Mouse (Mus musculus) lung, embryonic 16.5 days (tissue): Measurements from ENCODE around the gene Mast3. TPM values are rescaled to one million over a fixed set of nuclear protein-coding genes. Genes with fewer than 3 reads are reported as not detected.

Experiments used
- ATAC-seq: fragments of 200-750 bp; cut with Nextera tagmentation; 2 replicates; pipeline ENCODE4 v1.8.0; 2017; ENCODE audit warnings: low read depth, mild to moderate bottlenecking, moderate library complexity
- H3K27ac ChIP-seq: fragments of 300-500 bp; sonication (generic); 2 replicates; pipeline ENCODE4 v1.5.1; 2014; ENCODE audit warnings: mild to moderate bottlenecking, control low read depth, low read length
- H3K27me3 ChIP-seq: fragments of 300-500 bp; sonication (generic); 2 replicates; pipeline ENCODE4 v1.6.1; 2014; ENCODE audit warnings: low read depth, low read length, mixed read lengths; ENCODE audit not compliant: control insufficient read depth, insufficient read depth
- H3K36me3 ChIP-seq: fragments of 300-500 bp; sonication (generic); 2 replicates; pipeline ENCODE4 v1.6.1; 2014; ENCODE audit warnings: low read length; ENCODE audit not compliant: control insufficient read depth, insufficient read depth
- H3K4me1 ChIP-seq: fragments of 300-500 bp; sonication (generic); replicated peaks from 2 replicates; pipeline ENCODE4 v1.6.1; 2014; ENCODE audit warnings: low read length, mixed read lengths; ENCODE audit not compliant: control insufficient read depth, insufficient read depth
- H3K4me2 ChIP-seq: fragments of 300-500 bp; sonication (generic); 2 replicates; pipeline ENCODE4 v1.6.1; 2014; ENCODE audit warnings: low read depth, low read length, control low read depth
- H3K4me3 ChIP-seq: fragments of 300-500 bp; sonication (generic); 2 replicates; pipeline ENCODE4 v1.5.1; 2014; ENCODE audit warnings: mild to moderate bottlenecking, low read length, control low read depth
- H3K9ac ChIP-seq: fragments of 300-500 bp; sonication (generic); 2 replicates; pipeline ENCODE4 v1.6.1; 2014; ENCODE audit warnings: low read length, control low read depth
- H3K9me3 ChIP-seq: fragments of 300-500 bp; sonication (generic); 2 replicates; pipeline ENCODE4 v1.6.1; 2016; ENCODE audit warnings: low read length; ENCODE audit not compliant: control insufficient read depth
- WGBS: fragments of 180-500 bp; shearing (Covaris S2); extraction: QIAGEN DNeasy Blood & Tissue Kit; methylation state at CpG from one replicate; pipeline ENCODE4 v1.1.7; 2014; 5-methylcytosine and 5-hydroxymethylcytosine counted together
- polyA plus RNA-seq: library from polyadenylated mRNA; unstranded; fragments of >200 nt; fragmentation: Nextera tagmentation; extraction: Ambion mirVana; gene quantifications from 2 replicates; pipeline ENCODE4 v1.2.1, GENCODE M21; 2015

Gene Mast3
- polyA plus RNA-seq, 1 experiment from 2014 or later: 14.3 TPM

- H3K9ac ChIP-seq: peak within 1 kb of the TSS; percentile 99
- peaks cover 29% of the 10 kb centered on the region for H3K36me3 ChIP-seq
- no peaks in the 10 kb centered on the region for H3K27me3 ChIP-seq
- peak within 1 kb of the TSS; percentile 91 for H3K4me3 ChIP-seq
- peak; percentile 93 for ATAC-seq
- WGBS: under 1% methylated on average over 92 of the region's 94 CpGs
- H3K4me2 ChIP-seq: peak within 1 kb of the TSS; percentile 97
- H3K27ac ChIP-seq: peak within 1 kb of the TSS; percentile 100
- H3K4me1 ChIP-seq: peaks cover 45% of the 10 kb centered on the region
- no peaks in the 10 kb centered on the region for H3K9me3 ChIP-seq
Measured at GRCm38 (mm10) chr8:70776496-70777444, 28.1 kb downstream of the Mast3 start, which contains the start of gene Pik3r2. Gene Pik3r2 (minus strand): TSS chr8:70776713.

DNA sequence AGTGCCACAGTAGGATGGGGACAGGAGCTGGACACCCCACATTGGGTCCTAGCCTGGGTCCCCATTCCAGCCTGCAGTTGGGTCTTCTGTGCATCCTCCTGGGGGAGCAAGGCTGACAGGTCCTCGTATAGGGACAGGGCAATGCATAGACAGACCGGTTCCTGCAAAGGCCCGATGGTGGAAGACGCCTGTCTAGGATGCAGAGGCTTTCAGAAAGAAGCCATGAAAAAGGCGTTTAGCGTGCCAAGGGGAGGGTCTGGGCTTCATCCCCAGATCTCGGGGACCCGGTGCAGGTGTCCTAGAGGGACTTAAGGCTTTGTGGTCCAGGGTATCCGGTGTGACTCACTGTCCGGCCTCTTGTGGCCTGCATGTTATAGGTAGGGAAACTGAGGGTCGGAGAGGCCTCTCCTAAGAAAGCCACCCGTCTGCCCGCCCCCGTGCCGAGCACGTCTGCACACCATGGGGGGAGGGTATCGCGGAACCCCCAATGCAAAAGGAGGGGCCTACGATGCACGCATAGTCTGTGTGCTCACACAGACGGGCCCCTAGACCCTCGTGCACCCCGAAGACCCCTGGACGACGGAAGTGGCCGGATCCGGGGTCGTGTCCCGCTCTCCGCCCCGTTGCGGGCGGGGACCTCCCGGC lies 28.9 kb downstream of the Mast3 start:
- no peaks in the 10 kb centered on the region for H3K9me3 ChIP-seq
- H3K36me3 ChIP-seq: peaks cover 31% of the 10 kb centered on the region
- no peak; the same call in 1 of the 2 replicates for ATAC-seq
- peak overlapping the region; percentile 73 for H3K27ac ChIP-seq
- H3K9ac ChIP-seq: peak overlapping the region; percentile 99
- H3K4me1 ChIP-seq: peaks cover 45% of the 10 kb centered on the region
- WGBS: 3% methylated on average over 34 of the region's 34 CpGs
- H3K4me2 ChIP-seq: peak overlapping the region; percentile 97
- H3K4me3 ChIP-seq: peak overlapping the region; percentile 91
- no peaks in the 10 kb centered on the region for H3K27me3 ChIP-seq

DNA sequence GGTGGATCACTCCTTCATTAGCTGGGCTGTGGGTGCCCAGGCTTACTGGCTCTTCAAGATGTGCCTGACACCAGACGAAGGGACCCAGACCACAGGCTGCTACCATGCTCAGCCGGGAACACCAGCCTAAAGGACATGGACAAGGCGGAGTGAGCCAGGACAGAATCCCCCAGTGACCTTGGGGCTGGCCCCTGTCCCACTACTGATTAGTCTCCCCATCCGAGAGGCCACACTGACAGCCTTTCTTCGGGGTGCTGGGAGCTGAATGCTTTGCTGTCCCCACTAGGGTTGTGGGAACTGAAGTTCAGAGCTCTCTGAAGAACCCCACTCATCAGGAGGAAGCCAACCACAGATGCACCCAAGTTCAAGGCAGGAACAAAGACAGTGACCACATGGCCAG lies 29.6 kb downstream of the Mast3 start:
- no peak for ATAC-seq
- Histone ChIP-seq H3K36me3 (peaks cover 31% of the 10 kb centered on the region), H3K27ac (no peak overlapping the region), H3K9me3 (no peaks in the 10 kb centered on the region), H3K4me2 (peak overlapping the region; percentile 97), H3K4me3 (peak overlapping the region; percentile 91), H3K27me3 (no peaks in the 10 kb centered on the region), H3K9ac (peak overlapping the region; percentile 99), H3K4me1 (peaks cover 45% of the 10 kb centered on the region)
- 89% methylated on average over 5 of the region's 5 CpGs for WGBS

GRCm38 (mm10) chr8:70774740-70775139 lies 30.1 kb downstream of the Mast3 start:
- WGBS: 93% methylated on average over 18 of the region's 18 CpGs
- no peak for ATAC-seq
- Histone ChIP-seq H3K9ac (peak overlapping the region; percentile 99), H3K4me1 (peaks cover 45% of the 10 kb centered on the region), H3K4me3 (no peak overlapping the region), H3K27ac (peak overlapping the region; percentile 74), H3K4me2 (no peak overlapping the region), H3K36me3 (peaks cover 29% of the 10 kb centered on the region), H3K9me3 (no peaks in the 10 kb centered on the region), H3K27me3 (no peaks in the 10 kb centered on the region)

DNA sequence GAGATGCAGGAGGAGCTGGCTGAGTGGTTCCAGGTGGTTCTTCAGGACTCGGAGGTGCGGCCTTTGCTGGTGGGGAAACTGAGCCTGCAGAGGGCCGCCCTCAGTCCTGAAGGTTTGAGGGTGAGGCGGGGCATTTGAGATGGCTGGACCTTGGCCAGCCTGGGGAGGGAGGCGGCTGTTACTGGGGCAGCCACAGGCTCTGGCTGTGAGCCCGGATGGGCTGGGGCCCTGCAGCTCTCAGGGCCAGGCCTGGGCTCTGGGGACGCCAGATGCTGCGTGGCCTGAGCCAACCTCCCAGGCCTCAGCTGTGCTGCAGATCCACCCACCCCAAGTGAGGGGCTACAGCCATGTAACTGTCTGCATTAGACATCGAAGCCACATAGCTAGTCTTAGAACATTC lies 31.0 kb downstream of the Mast3 start:
- Histone ChIP-seq H3K4me2 (0 out of 2 replicates have a peak overlapping the region, but pooled peaks have one; percentile 5), H3K36me3 (peaks cover 21% of the 10 kb centered on the region), H3K9ac (peak overlapping the region; percentile 47), H3K4me3 (no peak overlapping the region), H3K4me1 (peaks cover 45% of the 10 kb centered on the region), H3K27me3 (no peaks in the 10 kb centered on the region), H3K27ac (peak overlapping the region; percentile 74), H3K9me3 (no peaks in the 10 kb centered on the region)
- peak; percentile 53 for ATAC-seq
- WGBS: 21% methylated on average over 9 of the region's 9 CpGs

DNA sequence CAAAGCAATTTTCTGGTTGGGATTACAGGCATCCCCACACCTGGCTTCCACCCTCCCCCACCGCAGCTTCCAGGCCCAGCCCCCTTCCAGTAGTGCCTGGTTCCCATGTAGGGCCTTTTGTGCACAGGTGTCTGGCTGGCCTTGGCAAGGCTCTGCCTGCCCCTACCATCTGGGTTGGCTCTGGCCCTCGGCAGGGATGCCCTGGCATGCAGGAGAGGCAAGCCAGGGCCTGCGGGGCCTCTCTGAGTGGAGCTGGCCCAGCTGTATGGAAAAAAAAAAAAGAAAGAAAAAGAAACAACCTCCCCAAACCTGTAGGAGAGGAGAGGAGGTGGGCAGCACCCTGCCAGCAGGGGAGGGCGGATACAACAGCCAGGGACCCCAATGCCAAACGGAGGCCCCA lies 31.4 kb downstream of the Mast3 start:
- H3K27me3 ChIP-seq: no peaks in the 10 kb centered on the region
- peaks cover 22% of the 10 kb centered on the region for H3K36me3 ChIP-seq
- no peak for ATAC-seq
- peak overlapping the region; percentile 5; the same call in 1 of the 2 replicates for H3K4me2 ChIP-seq
- peaks cover 45% of the 10 kb centered on the region for H3K4me1 ChIP-seq
- H3K9ac ChIP-seq: 0 out of 2 replicates have a peak overlapping the region, but pooled peaks have one; percentile 1
- H3K27ac ChIP-seq: peak overlapping the region; percentile 74
- 62% methylated on average over 5 of the region's 5 CpGs for WGBS
- no peaks in the 10 kb centered on the region for H3K9me3 ChIP-seq
- no peak overlapping the region for H3K4me3 ChIP-seq

GRCm38 (mm10) chr8:70772890-70773289 lies 32.0 kb downstream of the Mast3 start:
- ATAC-seq: no peak
- no peaks in the 10 kb centered on the region for H3K27me3 ChIP-seq
- peak overlapping the region; percentile 74 for H3K27ac ChIP-seq
- no peak overlapping the region for H3K4me3 ChIP-seq
- H3K36me3 ChIP-seq: peaks cover 23% of the 10 kb centered on the region
- H3K4me2 ChIP-seq: no peak overlapping the region
- H3K4me1 ChIP-seq: peaks cover 41% of the 10 kb centered on the region
- peak overlapping the region; percentile 9; the same call in 1 of the 2 replicates for H3K9ac ChIP-seq
- no peaks in the 10 kb centered on the region for H3K9me3 ChIP-seq
- 76% methylated on average over 9 of the region's 9 CpGs for WGBS

GRCm38 (mm10) chr8:70772075-70772474 lies 32.8 kb downstream of the Mast3 start:
- no peaks in the 10 kb centered on the region for H3K9me3 ChIP-seq
- WGBS: 91% methylated on average over 13 of the region's 13 CpGs
- H3K4me2 ChIP-seq: no peak overlapping the region
- H3K4me3 ChIP-seq: no peak overlapping the region
- no peak for ATAC-seq
- H3K9ac ChIP-seq: no peak overlapping the region; the same call in 1 of the 2 replicates
- H3K27ac ChIP-seq: no peak overlapping the region
- no peaks in the 10 kb centered on the region for H3K27me3 ChIP-seq
- peaks cover 37% of the 10 kb centered on the region for H3K4me1 ChIP-seq
- peaks cover 23% of the 10 kb centered on the region for H3K36me3 ChIP-seq

GRCm38 (mm10) chr8:70771217-70771616 lies 33.6 kb downstream of the Mast3 start:
- Histone ChIP-seq H3K27ac (no peak overlapping the region), H3K4me2 (no peak overlapping the region), H3K36me3 (peaks cover 23% of the 10 kb centered on the region), H3K9me3 (no peaks in the 10 kb centered on the region), H3K27me3 (no peaks in the 10 kb centered on the region), H3K4me1 (peaks cover 44% of the 10 kb centered on the region), H3K4me3 (no peak overlapping the region), H3K9ac (no peak overlapping the region)
- no peak for ATAC-seq
- WGBS: 79% methylated on average over 7 of the region's 7 CpGs
